Mouse (Mus musculus) adrenal gland, adult (tissue): ENCODE measurements around the gene Dennd1b.
A peak's percentile ranks its signal among the peaks of the same experiment; 100 is the strongest.

ENCODE experiments used
- DNase-seq, 2 experiments: peaks; one replicate each; pipeline ENCODE4 v3.0.0; 2022 to 2023; ENCODE audit warnings: low spot score in 1 of 2; ENCODE audit not compliant: inconsistent age in 2 of 2

Gene Dennd1b

DNA sequence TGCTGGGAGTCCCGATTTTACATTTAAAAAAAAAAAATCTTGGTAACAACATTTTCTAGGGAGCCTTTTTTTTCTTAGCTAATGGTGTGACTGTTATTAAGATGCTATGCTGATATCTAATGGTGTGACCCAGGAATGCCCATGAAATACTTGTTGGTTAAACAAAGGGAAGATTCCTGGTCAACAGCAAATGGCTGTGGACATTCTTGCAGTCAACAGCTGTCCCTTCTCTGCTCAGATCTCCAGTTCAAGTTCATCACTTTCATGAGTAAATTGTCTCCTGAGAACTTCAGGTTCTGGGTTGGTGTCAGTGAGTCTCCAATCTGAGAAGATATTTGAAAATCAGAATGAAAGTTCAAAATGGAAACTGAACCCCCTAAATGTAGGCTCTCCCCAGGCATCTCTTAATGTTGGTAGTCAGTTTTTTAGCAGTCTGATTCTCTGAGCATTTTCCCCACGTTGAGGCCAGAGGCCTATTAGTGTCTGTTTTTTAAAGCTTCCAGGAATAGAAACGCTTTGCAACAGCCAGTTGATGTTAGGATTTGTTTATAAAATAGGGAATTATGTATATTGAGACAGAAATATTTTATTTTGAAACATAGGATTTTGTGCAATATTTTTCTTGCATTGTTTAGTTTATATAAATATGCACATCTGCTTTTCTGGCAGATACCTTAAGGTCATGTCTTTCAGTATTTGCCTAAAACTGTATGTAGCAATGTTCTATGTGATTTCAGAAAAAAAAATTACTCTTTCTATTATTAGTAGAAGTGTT lies 211.0 kb downstream of the Dennd1b start:
- no peak for DNase-seq

DNA sequence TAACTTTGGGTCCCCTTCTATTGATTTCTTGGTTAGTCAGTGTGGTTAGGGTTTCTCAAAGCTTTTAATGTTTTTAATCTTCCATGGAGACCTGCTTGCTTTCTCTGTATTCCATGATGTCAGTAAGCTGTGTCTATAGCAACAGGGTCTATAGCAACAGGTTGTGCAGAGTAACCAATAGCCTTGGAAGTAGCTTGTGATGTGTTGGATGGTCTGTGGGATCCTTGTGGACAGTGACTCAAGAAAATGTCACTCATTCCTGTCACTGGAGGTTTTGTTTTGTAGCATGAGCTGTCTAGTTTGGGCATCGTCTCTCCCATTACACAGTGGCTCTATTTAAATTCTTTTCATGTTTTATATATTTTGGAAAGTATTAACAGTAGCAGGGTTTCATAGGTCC lies 216.5 kb downstream of the Dennd1b start:
- no peak for DNase-seq

DNA sequence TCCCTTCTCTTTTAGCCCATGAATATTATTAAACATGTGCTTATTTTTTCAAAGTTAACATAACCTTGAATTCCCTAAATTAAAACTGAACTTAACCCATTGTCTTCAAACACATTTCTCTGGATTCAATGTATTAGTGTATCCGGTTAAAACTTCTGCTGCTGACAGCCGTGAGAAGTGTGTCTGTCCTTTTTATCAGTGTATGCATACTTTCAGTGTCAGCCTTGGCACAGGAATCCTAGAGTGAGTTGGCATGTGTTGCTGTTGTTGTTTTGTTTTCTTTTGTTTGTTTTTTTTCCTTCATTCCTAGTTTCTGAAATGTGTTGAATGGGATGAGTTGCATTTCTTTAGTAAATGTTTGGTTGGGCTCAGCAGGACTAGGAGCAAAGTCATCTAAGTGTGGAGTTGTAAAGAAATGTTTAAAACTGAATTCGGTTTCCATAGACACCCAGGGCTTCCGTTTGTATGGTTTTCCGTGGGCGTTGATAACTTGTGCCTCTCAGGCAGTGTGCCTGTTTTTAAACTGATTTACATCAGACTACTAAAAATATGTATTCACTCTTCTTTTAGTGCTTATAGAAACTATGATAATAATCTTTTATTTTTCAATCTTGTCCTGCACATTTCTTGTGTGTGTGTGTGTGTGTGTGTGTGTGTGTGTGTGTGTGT lies 217.4 kb downstream of the Dennd1b start:
- DNase-seq, result no peak

DNA sequence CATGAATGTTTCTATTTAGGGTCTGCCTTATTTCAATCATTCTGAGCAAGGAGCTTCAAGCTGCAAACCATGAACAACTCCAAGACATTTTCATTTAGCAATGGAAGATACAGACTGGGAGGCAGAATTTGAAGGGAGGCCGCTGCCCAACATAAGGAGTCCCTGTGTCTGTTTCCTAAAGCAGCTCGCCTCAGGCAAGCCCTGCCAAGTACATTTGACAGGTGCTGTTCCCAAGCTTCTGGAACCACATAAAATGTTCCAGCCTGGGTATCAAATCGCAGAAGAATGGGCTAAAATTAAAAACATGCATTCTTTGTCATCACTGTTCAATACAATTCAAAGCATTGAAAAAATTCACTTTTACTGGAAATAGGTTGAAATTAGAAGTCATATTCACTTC lies 229.4 kb downstream of the Dennd1b start:
- DNase-seq, result no peak

DNA sequence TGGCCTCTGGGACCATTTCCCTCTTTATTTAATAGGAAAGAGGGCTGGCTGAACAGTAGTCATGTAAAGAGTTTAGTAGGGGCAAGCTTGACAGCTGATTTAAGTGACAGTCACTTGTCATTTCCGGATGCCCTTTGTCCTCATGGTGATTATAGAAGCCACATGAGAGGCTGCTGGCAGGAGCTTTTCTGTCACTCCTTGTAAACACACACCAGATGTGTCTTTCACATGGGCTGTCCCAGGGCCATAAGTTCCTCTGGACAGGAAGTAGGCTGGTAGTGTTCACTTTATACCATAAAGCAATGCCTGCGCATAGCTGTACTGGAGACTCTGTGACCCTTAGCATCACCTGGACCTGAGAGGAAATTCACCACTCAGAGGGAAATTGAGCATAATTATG lies 230.8 kb downstream of the Dennd1b start:
- no peak for DNase-seq

DNA sequence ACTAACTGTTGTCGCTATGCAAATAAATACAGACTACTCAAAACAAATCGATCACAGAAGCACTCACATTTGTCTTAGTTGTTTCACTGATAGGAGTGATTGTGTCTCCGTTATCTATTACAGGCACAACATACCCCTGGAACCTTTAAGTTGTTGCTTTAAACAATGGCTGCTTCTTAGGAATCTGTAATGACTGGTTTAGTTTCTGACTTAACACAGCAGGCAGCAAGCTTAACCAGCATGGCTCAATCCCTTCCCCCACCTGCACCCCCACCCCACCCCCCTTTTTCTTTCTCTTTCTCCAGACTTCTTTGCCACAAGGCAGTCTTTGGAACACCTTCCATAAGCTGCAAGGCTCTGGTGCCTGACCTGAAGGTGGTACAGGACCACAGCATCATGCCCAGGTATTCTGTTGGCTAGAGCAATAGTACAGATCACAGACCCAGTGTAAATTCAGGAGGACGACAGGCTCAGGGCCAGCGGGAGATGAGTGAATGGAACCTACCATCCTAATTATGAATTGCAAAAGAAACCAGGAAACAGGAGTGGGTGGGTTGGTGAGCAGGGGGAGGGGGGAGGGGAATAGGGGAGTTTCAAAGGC lies 231.3 kb downstream of the Dennd1b start:
- DNase-seq, result no peak

DNA sequence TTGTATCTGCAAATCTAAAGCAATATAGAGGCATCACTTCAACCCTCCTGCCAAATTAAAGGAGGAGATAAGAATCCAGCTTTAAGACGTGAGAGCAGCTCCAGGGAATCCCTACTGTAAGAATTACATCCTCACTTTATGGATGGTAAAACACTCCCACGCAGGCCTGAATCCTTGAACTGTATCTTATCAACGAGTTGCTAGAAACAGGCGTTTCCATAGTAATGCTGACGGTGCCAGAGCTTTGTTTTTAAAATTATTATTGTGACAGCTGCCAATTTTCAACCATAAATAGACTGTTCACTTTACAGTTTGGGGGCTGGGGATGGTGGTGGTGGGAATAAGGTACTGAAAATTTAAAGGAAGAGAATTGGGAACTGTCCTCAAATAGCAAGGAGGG lies 239.8 kb downstream of the Dennd1b start:
- no peak for DNase-seq

DNA sequence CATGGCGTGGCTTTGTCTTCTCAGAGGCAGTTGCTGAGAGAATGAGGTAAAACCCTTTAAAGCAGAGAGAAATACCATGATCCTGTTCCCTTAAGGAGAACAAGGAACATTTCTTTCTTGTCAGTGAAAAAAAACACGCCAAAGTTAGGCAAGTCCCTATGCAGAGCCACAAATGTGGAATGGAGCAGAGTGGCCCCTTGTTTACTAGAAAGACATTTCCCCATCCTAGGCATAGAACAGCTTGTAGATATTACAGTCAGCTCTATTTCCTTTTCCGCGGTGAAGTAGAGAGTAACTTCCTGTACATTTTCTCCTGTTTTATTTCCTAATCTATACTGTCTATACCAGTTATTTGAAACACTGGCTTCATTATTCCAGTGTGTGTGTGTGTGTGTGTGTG lies 243.0 kb downstream of the Dennd1b start:
- DNase-seq, result no peak

DNA sequence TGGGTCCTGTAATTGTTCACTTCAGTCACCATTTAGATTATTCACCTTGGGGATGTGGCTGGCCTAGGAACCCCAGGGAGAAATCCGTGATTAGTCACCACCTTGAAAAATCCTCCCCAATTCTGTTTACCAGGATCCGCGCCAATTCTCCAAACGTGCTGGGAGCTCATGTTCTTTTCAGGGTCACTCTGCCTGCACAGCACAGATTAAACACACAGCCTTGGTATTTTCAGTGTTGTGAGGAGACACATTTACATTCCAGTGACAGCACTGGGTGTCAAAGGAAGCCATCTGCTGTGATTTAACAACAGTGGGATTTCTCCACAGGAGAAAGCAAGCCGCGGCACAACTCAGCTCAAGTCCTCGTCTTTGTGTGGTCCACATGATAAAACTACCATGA lies 246.6 kb downstream of the Dennd1b start:
- DNase-seq, result peak; percentile 88 to 90

DNA sequence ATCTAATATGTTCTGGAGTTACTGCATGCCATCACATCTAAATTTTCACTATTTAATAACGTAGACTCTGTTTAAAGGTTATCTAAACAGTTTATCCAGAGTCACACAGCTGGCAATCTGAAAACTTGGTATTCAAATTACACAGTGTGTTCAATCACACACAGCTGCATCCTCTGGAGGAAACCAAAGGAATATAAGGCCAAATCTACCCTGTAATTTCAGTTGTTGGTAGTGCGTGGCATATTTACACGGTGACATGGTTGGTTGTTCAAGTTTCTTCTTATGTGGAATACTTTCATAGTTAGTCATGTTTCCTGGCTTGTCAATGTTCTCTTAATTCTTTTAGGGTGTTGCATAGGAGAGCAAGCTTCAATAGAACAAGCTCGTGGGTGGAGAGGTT lies 247.3 kb downstream of the Dennd1b start:
- no peak for DNase-seq

DNA sequence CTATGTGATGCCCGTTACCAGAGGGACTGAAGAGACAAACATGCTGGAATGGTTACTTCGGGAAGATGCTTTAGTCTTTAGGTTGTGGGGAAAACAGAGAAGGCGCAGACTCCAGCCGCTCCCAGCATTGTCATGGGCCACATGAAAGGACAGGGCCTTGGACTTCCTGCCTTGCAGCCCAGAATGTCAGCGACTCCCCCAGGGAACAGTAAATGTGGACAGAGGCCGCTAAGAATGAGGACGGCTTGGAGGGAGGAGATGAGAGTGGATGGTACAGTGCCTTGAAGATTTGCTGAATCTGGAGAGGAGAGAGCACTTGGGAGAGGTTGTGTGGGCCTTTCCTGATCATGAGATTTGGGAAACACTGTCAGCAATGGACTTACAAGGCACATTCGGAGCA lies 252.1 kb downstream of the Dennd1b start:
- no peak for DNase-seq

DNA sequence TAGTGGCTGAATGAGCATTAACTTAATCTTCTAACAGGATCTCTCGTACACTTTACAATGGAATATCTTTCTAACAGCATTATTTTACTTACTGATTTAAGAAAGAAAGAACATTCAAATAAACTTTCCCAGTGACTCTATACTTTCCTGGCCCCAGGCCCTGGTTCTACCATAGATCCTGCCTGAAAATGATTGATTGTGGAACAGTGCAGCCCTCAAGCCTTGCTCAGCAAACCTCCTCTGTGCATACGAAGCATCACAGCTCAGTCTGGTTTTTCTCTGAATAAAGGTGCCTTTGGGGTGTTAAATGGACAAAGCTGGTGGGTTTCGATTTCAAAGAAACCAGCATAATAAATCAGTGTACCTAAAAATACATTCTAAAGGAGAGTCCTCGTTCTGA lies 260.6 kb downstream of the Dennd1b start:
- DNase-seq, result no peak

DNA sequence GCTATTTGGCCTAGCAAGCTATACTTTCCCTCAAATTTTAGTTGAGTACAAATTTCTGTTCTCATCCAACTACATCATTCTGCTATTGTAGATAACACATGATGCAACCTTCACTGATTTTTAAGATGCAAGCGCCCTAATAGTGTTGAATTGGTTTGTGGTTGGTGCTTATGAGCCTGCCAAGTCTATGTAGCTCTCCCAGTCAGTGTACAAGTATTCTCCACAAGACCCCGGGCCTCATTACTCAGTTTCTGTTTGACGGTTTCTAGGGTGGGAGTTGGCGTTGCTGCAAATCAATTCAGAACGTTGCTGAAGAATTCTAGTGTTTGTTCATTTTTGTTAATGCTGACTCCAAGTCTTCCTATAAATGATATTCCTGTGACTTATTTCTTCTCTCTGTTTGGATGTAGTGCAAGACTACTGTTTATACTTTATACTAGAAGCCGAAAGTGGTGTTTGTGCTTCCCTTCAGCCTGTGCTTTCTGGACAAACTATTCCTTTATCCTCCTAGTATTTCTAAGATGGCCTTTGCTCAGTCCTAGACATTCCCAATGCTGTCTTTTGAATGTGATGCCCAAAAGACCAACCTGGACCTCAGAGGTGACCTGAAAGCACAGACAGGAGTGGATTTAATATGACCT lies 261.2 kb downstream of the Dennd1b start:
- DNase-seq, result no peak
